Mouse (Mus musculus): ENCODE data around the gene Nav1. TPM values are rescaled to one million over a fixed set of nuclear protein-coding genes. Genes with fewer than 3 reads are reported as not detected.

The Nav1 gene
- polyA plus RNA-seq, 1 experiment from 2014 or later = 13.6 TPM

GRCm38 (mm10) chr1:135594279-135594903 lies 12.7 kb downstream of the Nav1 start:
- no peak for ATAC-seq (ENCODE audit: insufficient number of reproducible peaks, low FRiP score, low TSS enrichment, low read depth)
- H3K4me2 ChIP-seq (replicated peaks) = no peak overlapping the region
- H3K27me3 ChIP-seq = no peaks in the 10 kb centered on the region
- no peak overlapping the region for H3K4me3 ChIP-seq (replicated peaks)
- H3K9me3 ChIP-seq (replicated peaks) = no peaks in the 10 kb centered on the region
- H3K4me1 ChIP-seq = peaks cover 20% of the 10 kb centered on the region
- 42% methylated on average over 9 of the region's 9 CpGs for WGBS
- H3K9ac ChIP-seq = no peak overlapping the region
- H3K36me3 ChIP-seq = no peaks in the 10 kb centered on the region
- no peak overlapping the region for H3K27ac ChIP-seq (replicated peaks)

GRCm38 (mm10) chr1:135593560-135594278 lies 13.4 kb downstream of the Nav1 start:
- Histone ChIP-seq H3K9ac (no peak overlapping the region), H3K4me1 (peaks cover 13% of the 10 kb centered on the region; the same call in 1 of the 2 replicates), H3K27ac (replicated peaks) (no peak overlapping the region), H3K36me3 (no peaks in the 10 kb centered on the region), H3K9me3 (replicated peaks) (no peaks in the 10 kb centered on the region), H3K4me3 (replicated peaks) (no peak overlapping the region), H3K4me2 (replicated peaks) (no peak overlapping the region), H3K27me3 (no peaks in the 10 kb centered on the region)
- 86% methylated on average over 6 of the region's 6 CpGs for WGBS
- no peak for ATAC-seq (ENCODE audit: insufficient number of reproducible peaks, low FRiP score, low TSS enrichment, low read depth)

- Histone ChIP-seq H3K27me3 (no peaks in the 10 kb centered on the region), H3K27ac (replicated peaks) (no peak overlapping the region), H3K9me3 (replicated peaks) (no peaks in the 10 kb centered on the region), H3K36me3 (no peaks in the 10 kb centered on the region), H3K9ac (no peak overlapping the region), H3K4me3 (replicated peaks) (no peak overlapping the region), H3K4me1 (peaks cover 7% of the 10 kb centered on the region), H3K4me2 (replicated peaks) (no peak overlapping the region)
- no peak for ATAC-seq (ENCODE audit: insufficient number of reproducible peaks, low FRiP score, low TSS enrichment, low read depth)
- WGBS = 68% methylated on average over 9 of the region's 9 CpGs
These were observed 16.3 kb downstream of the Nav1 start for GRCm38 (mm10) chr1:135590776-135591175.

DNA sequence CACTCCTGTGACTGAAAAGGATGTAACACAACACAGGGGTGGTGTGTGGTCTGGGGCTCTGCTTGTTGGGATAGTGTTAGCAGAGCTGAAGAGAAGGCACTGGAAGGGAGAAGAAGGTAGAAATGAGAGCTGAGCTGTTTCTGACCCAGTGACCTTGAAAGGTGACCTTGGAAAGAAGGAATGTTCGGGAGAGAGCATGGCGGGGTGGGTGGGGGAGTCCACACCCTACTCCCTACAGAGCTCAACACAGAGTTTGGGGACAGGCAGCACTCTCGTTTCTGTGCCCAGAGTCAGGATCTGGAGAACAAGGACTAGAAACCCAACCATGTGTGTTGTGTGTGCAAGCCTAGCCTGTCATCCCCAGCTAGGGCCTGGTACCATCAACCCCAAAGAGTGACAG lies 18.1 kb downstream of the Nav1 start:
- Histone ChIP-seq H3K4me3 (replicated peaks) (no peak overlapping the region), H3K27ac (replicated peaks) (no peak overlapping the region), H3K27me3 (peaks cover 10% of the 10 kb centered on the region), H3K9ac (no peak overlapping the region), H3K9me3 (replicated peaks) (no peaks in the 10 kb centered on the region), H3K4me2 (replicated peaks) (no peak overlapping the region), H3K4me1 (peaks cover 22% of the 10 kb centered on the region), H3K36me3 (no peaks in the 10 kb centered on the region)
- 54% methylated on average over 3 of the region's 3 CpGs for WGBS
- no peak for ATAC-seq (ENCODE audit: insufficient number of reproducible peaks, low FRiP score, low TSS enrichment, low read depth)

GRCm38 (mm10) chr1:135586903-135587302 lies 20.2 kb downstream of the Nav1 start:
- H3K27ac ChIP-seq (replicated peaks) = no peak overlapping the region
- H3K4me1 ChIP-seq = peaks cover 38% of the 10 kb centered on the region
- H3K4me2 ChIP-seq (replicated peaks) = no peak overlapping the region
- no peak overlapping the region for H3K4me3 ChIP-seq (replicated peaks)
- H3K27me3 ChIP-seq = peaks cover 15% of the 10 kb centered on the region
- no peak overlapping the region for H3K9ac ChIP-seq
- no peak for ATAC-seq (ENCODE audit: insufficient number of reproducible peaks, low FRiP score, low TSS enrichment, low read depth)
- H3K36me3 ChIP-seq = no peaks in the 10 kb centered on the region
- no peaks in the 10 kb centered on the region for H3K9me3 ChIP-seq (replicated peaks)

DNA sequence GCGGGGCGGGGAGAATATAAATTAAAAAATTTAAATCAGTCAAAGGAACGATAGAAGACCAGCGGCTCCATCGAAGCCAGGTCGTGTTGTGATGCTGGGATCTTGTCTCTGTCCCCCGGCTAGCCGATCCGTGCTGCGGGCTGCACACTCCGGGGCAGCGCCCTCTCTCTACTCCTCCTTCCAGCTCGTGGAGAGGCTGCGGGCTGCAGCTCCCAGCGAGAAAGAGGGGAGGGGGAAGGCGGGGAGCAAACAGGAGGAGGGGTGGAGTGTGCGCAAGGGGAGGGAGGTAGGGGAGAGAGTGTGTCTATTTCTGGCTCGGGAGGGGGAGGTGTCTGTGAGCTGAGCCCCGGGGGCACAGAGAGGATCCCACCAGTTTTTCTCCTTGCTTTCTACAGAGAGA lies 21.5 kb downstream of the Nav1 start:
- peak overlapping the region; percentile 1; the same call in 1 of the 2 replicates for H3K9ac ChIP-seq
- WGBS = 1% methylated on average over 17 of the region's 19 CpGs
- H3K4me1 ChIP-seq = peaks cover 51% of the 10 kb centered on the region
- ATAC-seq (ENCODE audit: insufficient number of reproducible peaks, low FRiP score, low TSS enrichment, low read depth) = peak; percentile 75
- H3K27me3 ChIP-seq = peaks cover 17% of the 10 kb centered on the region
- H3K4me2 ChIP-seq (replicated peaks) = peak overlapping the region; percentile 96
- H3K4me3 ChIP-seq (replicated peaks) = peak overlapping the region; percentile 62
- H3K36me3 ChIP-seq = no peaks in the 10 kb centered on the region
- no peaks in the 10 kb centered on the region for H3K9me3 ChIP-seq (replicated peaks)
- peak overlapping the region; percentile 82 for H3K27ac ChIP-seq (replicated peaks)

DNA sequence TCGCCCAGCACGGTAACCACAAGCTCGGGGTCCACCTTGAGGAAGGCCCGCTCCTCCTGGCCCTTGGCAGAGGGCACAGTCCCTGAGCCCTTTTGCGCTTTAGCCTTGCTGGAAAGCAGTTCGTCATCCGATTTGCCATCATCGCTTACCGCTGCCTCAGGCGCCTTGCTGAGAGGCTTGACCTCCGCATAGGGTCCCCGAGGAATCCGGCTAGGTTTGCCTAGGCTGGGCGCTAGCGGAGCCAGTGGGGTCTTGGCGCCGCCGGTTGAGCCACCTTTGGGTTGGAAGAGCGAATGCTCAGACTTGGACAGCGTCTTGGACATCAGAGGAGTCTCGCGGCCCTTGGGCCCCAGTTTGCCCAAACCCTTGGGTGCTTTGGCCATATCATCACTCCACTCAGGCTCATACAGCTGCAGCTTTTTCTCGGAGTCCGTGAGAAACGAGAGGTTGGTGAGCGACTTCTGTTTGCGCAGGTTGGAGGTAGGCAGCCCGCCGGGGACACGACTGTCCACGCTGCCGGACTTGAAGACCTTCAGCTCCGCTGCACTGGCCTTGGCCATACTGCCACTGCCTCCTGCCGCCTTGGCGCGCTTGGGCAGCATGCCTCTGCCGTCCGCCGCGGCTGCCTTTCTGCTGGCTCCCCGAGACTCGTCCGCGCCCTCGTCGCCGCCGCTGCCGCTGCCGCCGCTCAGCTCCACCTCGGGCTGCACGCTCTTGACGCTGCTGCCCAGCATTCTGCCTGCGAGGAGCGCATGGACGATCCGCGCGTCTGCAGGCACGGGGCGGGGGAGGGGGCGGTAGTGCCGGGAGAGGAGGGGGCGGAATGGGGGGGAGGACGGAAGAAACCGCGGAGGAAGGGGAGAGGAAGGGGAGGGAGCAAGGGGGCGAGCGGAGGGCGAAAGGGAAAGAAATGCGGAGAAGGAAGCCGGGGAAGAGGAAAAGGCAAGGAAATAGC lies 22.2 kb downstream of the Nav1 start:
- ATAC-seq (ENCODE audit: insufficient number of reproducible peaks, low FRiP score, low TSS enrichment, low read depth) = peak; percentile 48; the same call in 1 of the 2 replicates
- peak overlapping the region; percentile 82 for H3K27ac ChIP-seq (replicated peaks)
- no peaks in the 10 kb centered on the region for H3K9me3 ChIP-seq (replicated peaks)
- peak overlapping the region; percentile 62 for H3K4me3 ChIP-seq (replicated peaks)
- H3K9ac ChIP-seq = peak overlapping the region; percentile 59
- WGBS = under 1% methylated on average over 73 of the region's 73 CpGs
- peaks cover 17% of the 10 kb centered on the region for H3K27me3 ChIP-seq
- no peaks in the 10 kb centered on the region for H3K36me3 ChIP-seq
- peak overlapping the region; percentile 96 for H3K4me2 ChIP-seq (replicated peaks)
- H3K4me1 ChIP-seq = peaks cover 59% of the 10 kb centered on the region

DNA sequence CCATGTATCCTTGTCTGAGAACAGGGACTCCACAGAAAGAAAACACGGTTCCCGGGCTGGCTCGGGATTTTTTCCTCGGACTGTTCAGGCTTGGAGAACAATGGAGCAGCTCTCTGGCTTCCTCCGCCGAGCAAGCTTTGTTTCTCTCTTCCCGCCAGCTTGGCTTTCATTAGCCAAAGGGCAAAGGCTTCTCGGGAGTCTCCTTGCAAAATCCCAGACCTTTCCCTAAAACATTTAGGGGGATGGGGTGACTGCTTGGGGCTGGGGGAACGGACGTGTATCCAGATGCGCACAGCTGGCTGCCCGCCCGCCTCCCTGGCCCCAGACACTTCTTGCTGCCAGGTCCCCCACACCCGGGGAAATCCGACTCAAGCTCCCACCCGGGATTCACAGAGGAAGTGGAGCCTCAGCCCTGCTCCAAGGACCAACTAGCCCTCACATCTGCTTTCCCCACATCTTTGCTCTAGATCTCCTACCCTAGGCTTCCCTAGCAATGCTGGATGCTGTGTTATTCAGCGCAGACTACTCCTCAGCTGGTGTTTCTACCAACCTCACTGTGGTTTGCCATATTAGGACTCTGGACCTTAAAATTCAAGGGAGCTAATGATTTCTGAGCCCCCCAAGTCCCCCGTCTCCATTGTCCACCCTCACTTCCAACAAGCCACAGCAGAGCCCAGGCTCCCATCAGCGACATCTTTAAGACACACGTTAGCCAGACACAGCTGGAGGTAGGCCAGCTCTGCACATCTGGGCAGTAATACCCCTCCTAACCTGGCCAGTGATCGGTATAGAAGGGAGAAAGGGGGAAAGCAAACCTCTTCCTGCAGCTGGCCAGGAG lies 23.2 kb downstream of the Nav1 start:
- WGBS = 4% methylated on average over 21 of the region's 21 CpGs
- ATAC-seq (ENCODE audit: insufficient number of reproducible peaks, low FRiP score, low TSS enrichment, low read depth) = no peak
- peaks cover 68% of the 10 kb centered on the region for H3K4me1 ChIP-seq
- peak overlapping the region; percentile 62 for H3K4me3 ChIP-seq (replicated peaks)
- peaks cover 17% of the 10 kb centered on the region for H3K27me3 ChIP-seq
- no peaks in the 10 kb centered on the region for H3K9me3 ChIP-seq (replicated peaks)
- H3K36me3 ChIP-seq = no peaks in the 10 kb centered on the region
- peak overlapping the region; percentile 96 for H3K4me2 ChIP-seq (replicated peaks)
- peak overlapping the region; percentile 59 for H3K9ac ChIP-seq
- peak overlapping the region; percentile 82 for H3K27ac ChIP-seq (replicated peaks)

DNA sequence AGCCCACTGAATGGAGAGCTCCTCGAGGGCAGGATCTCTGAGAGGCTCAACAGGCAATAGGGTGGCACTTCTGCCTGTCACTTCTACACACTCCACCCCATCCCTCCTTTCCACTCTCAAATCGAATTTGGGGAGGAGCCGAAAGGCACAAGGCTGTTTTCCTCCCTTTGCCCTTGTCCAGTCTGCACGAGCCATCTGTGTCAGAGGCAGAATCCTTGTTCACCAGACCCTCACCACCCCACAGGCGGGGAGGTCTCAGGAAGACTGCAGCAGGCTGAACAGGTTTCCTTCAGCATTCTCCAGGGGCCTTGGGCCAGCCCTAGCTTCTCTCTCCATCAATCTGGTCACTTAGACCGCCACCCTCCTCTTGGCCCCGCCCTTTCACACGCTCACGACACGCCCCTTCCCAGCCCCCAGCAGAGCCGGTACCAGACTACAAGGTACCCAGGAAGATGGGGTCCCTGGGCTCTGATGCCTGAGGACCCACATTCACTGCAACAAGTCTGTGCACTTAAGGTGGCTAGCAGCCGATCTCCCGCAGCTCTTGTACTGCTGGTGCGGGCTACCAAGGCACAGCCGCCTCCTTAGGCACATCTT lies 23.9 kb downstream of the Nav1 start:
- Histone ChIP-seq H3K4me1 (peaks cover 75% of the 10 kb centered on the region), H3K4me3 (replicated peaks) (peak overlapping the region; percentile 62), H3K9me3 (replicated peaks) (no peaks in the 10 kb centered on the region), H3K9ac (peak overlapping the region; percentile 59; the same call in 1 of the 2 replicates), H3K4me2 (replicated peaks) (peak overlapping the region; percentile 96), H3K27ac (replicated peaks) (peak overlapping the region; percentile 82), H3K36me3 (no peaks in the 10 kb centered on the region), H3K27me3 (peaks cover 17% of the 10 kb centered on the region)
- ATAC-seq (ENCODE audit: insufficient number of reproducible peaks, low FRiP score, low TSS enrichment, low read depth) = peak; percentile 25; the same call in 1 of the 2 replicates
- WGBS = 8% methylated on average over 15 of the region's 15 CpGs

DNA sequence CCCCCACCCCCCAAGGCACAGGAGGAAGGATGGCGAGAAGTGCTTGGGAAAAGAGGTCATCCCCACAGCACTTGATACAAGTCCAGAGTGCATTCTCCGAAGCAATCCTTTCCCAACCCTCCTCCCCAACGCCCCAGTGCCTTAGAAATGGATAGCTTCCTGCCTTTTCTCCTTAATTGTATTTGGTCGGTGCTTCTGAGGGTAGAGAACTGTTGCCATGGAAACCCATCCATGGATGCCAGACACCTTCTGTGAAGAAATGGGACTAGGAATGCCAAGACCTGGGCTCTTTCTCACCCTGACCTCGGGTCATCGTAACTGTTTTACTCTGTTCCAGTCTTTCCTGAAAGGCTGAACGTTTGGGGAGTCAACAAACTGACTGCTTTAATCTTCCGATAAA lies 26.1 kb downstream of the Nav1 start:
- peaks cover 17% of the 10 kb centered on the region for H3K27me3 ChIP-seq
- 29% methylated on average over 8 of the region's 8 CpGs for WGBS
- no peak overlapping the region for H3K9ac ChIP-seq
- H3K9me3 ChIP-seq (replicated peaks) = no peaks in the 10 kb centered on the region
- no peak overlapping the region for H3K27ac ChIP-seq (replicated peaks)
- peaks cover 88% of the 10 kb centered on the region for H3K4me1 ChIP-seq
- H3K4me3 ChIP-seq (replicated peaks) = no peak overlapping the region
- no peaks in the 10 kb centered on the region for H3K36me3 ChIP-seq
- no peak overlapping the region for H3K4me2 ChIP-seq (replicated peaks)
- no peak for ATAC-seq (ENCODE audit: insufficient number of reproducible peaks, low FRiP score, low TSS enrichment, low read depth)

Data from embryonic facial prominence, embryonic 15.5 days (tissue).